In genomic region chr7:110060106-110060668, GRCm38 (mm10) we compare ENCODE assay signal across 8 mouse cellular contexts. TPM values are rescaled to one million over a fixed set of nuclear protein-coding genes. Genes with fewer than 3 reads are reported as not detected.
DNase-seq lines count a peak whose midpoint lies in the region; ATAC-seq and TF ChIP-seq lines count a peak whose summit lies in the region.

No protein-coding gene starts in this region.

- no peaks in the 10 kb centered on the region for H3K9me3 ChIP-seq in hindbrain, embryonic 10.5 days
- H3K9me3 ChIP-seq in midbrain, embryonic 14.5 days (ENCODE audit: control insufficient read depth, low read length): no peaks in the 10 kb centered on the region

- peaks cover 5% of the 10 kb centered on the region; the same call in 1 of the 2 replicates for H3K4me1 ChIP-seq in kidney, adult 2 months (ENCODE audit: control insufficient read depth, insufficient read depth, low read length)
- peaks cover 20% of the 10 kb centered on the region for H3K4me1 ChIP-seq in hindbrain, embryonic 10.5 days (replicated peaks)
- peaks cover 17% of the 10 kb centered on the region for H3K4me1 ChIP-seq in midbrain, embryonic 14.5 days (ENCODE audit: control insufficient read depth, insufficient read depth, low read length)

- TF ChIP-seq POLR2A in kidney, adult 2 months (IDR thresholded peaks at IDR 0.05; ENCODE audit: low read depth, low read length): no peak

- WGBS in kidney, adult 2 months: 8% methylated on average over 5 of the region's 5 CpGs
- WGBS in hindbrain, embryonic 10.5 days: 22% methylated on average over 5 of the region's 5 CpGs
- 17% methylated on average over 5 of the region's 5 CpGs for WGBS in midbrain, embryonic 14.5 days

- no peak for TF ChIP-seq CTCF in kidney, adult 2 months (conservative IDR thresholded peaks at IDR 0.05; ENCODE audit: insufficient read depth, insufficient read length, low read depth, low read length)

- H3K27me3 ChIP-seq in kidney, adult 2 months (replicated peaks; ENCODE audit: control insufficient read depth, insufficient read depth, low read length): no peaks in the 10 kb centered on the region
- no peaks in the 10 kb centered on the region for H3K27me3 ChIP-seq in hindbrain, embryonic 10.5 days (ENCODE audit: insufficient read depth, poor library complexity, severe bottlenecking)
- H3K27me3 ChIP-seq in midbrain, embryonic 14.5 days (ENCODE audit: control insufficient read depth, insufficient read depth, low read length): no peaks in the 10 kb centered on the region

- peak overlapping the region; percentile 99 for H3K4me3 ChIP-seq in kidney, adult 2 months (ENCODE audit: insufficient read depth, low read depth, low read length)
- H3K4me3 ChIP-seq in hindbrain, embryonic 10.5 days: peak overlapping the region; percentile 92
- H3K4me3 ChIP-seq in midbrain, embryonic 14.5 days (replicated peaks; ENCODE audit: low read depth, low read length): peak overlapping the region; percentile 55

- peak overlapping the region; percentile 96 for H3K9ac ChIP-seq in midbrain, embryonic 14.5 days (replicated peaks; ENCODE audit: low read length)

- no peaks in the 10 kb centered on the region; the same call in 1 of the 2 replicates for H3K36me3 ChIP-seq in kidney, adult 2 months (ENCODE audit: control insufficient read depth, insufficient read depth, low read length)
- H3K36me3 ChIP-seq in hindbrain, embryonic 10.5 days: peaks cover 60% of the 10 kb centered on the region
- H3K36me3 ChIP-seq in midbrain, embryonic 14.5 days (ENCODE audit: control insufficient read depth, insufficient read depth, low read length): peaks cover 19% of the 10 kb centered on the region

- ATAC-seq in midbrain, embryonic 14.5 days (ENCODE audit: low FRiP score, low TSS enrichment): no peak

- H3K27ac ChIP-seq in kidney, adult 2 months (ENCODE audit: insufficient read depth, low read depth, low read length): peak overlapping the region; percentile 99
- peak overlapping the region; percentile 100 for H3K27ac ChIP-seq in hindbrain, embryonic 10.5 days
- H3K27ac ChIP-seq in midbrain, embryonic 14.5 days (replicated peaks; ENCODE audit: low read depth, low read length): peak overlapping the region; percentile 97

- DNase-seq in kidney, adult 2 months: peak; percentile 23
- no peak for DNase-seq in kidney, adult 8-10 months
- peak; percentile 18 for DNase-seq in adipocyte (ENCODE audit: low spot score)
- no peak for DNase-seq in hindbrain, embryonic 10.5 days (ENCODE audit: low spot score)
- DNase-seq in midbrain, embryonic 14.5 days: peak; percentile 4
- DNase-seq in layer of hippocampus, postnatal 10 days (ENCODE audit: low spot score in 2 of 2): no peak
- DNase-seq in spleen, adult 12 weeks (ENCODE audit: low spot score): no peak
- DNase-seq in right cerebral cortex, postnatal 14 days: no peak

- H3K4me2 ChIP-seq in midbrain, embryonic 14.5 days (ENCODE audit: low read length): peak overlapping the region; percentile 59

RNA-seq across cellular contexts. Expression of gene Zfp143, which starts 0.8 kb away (rescaled TPM):
- 7.5 and 9.4 TPM in 2 replicates for polyA plus RNA-seq in kidney, adult 2 months (2012; rRNA removed)
- polyA plus RNA-seq in hindbrain, embryonic 10.5 days (2016; fragmentation: Nextera tagmentation; extraction: Ambion mirVana): 23.8 and 25.9 TPM in 2 replicates
- 14.4 and 21.7 TPM in 2 replicates for polyA plus RNA-seq in midbrain, embryonic 14.5 days (2014; fragmentation: Nextera tagmentation; extraction: Ambion mirVana)
- total RNA-seq in layer of hippocampus, postnatal 10 days (2021): 1 to 10 TPM; 9.0 to 9.6 TPM

RNA-seq across cellular contexts. Expression of gene Ipo7, which starts 42.1 kb away (rescaled TPM):
- polyA plus RNA-seq in kidney, adult 2 months (2012; rRNA removed): 17.9 and 22.3 TPM in 2 replicates
- polyA plus RNA-seq in hindbrain, embryonic 10.5 days (2016; fragmentation: Nextera tagmentation; extraction: Ambion mirVana): 41.1 and 52.5 TPM in 2 replicates
- polyA plus RNA-seq in midbrain, embryonic 14.5 days (2014; fragmentation: Nextera tagmentation; extraction: Ambion mirVana): 19.2 and 21.3 TPM in 2 replicates
- total RNA-seq in layer of hippocampus, postnatal 10 days (2021): 10 to 100 TPM; 89.6 to 89.8 TPM

Comparison
In these comparisons a context has a peak if more than half of its experiments do, and no peak if none do; other contexts are left out.
1. DNase-seq: peak in kidney, adult 2 months (single experiment), adipocyte (single experiment) and midbrain, embryonic 14.5 days (single experiment); none in kidney, adult 8-10 months (0 of 2), hindbrain, embryonic 10.5 days (single experiment), layer of hippocampus, postnatal 10 days (0 of 2), spleen, adult 12 weeks (single experiment) and right cerebral cortex, postnatal 14 days (single experiment).
2. Peak in every context shown above with its lines, with median percentiles within 50 percentile points of each other: H3K27ac ChIP-seq and H3K4me3 ChIP-seq.